Mouse (Mus musculus): ENCODE measurements around the gene Zfp316.

GRCm38 (mm10) chr5:143213832-143214231 is 56.0 kb downstream of the Zfp316 start:
- no peak for TF ChIP-seq TCF12 (IDR thresholded peaks at IDR 0.05; ENCODE audit: low read depth, low read length)
- TF ChIP-seq CTCF (IDR thresholded peaks at IDR 0.05 in 2 of 3, conservative IDR thresholded peaks at IDR 0.05 in 1 of 3; ENCODE audit: control insufficient read depth in 1 of 3, insufficient read depth in 1 of 3, low read depth in 2 of 3, low read length in 3 of 3, poor library complexity in 1 of 3, severe bottlenecking in 1 of 3): no peak
- no peak for TF ChIP-seq EP300 (IDR thresholded peaks at IDR 0.05; ENCODE audit: low read depth in 1 of 2, low read length in 2 of 2)
- no peak for TF ChIP-seq POLR2A (IDR thresholded peaks at IDR 0.05; ENCODE audit: control insufficient read depth in 1 of 2, insufficient read depth in 1 of 2, low read depth in 1 of 2, low read length in 2 of 2, poor library complexity in 1 of 2)
- no peak for TF ChIP-seq BHLHE40 (IDR thresholded peaks at IDR 0.05; ENCODE audit: borderline replicate concordance, low read depth, low read length)
- no peak for TF ChIP-seq ELF1 (IDR thresholded peaks at IDR 0.05; ENCODE audit: low read depth, low read length)
- TF ChIP-seq CHD2 (IDR thresholded peaks at IDR 0.05; ENCODE audit: low read length): no peak
- TF ChIP-seq USF2 (IDR thresholded peaks at IDR 0.05; ENCODE audit: borderline replicate concordance in 1 of 2, insufficient read depth in 1 of 2, low read depth in 1 of 2, low read length in 2 of 2): no peak
- TF ChIP-seq MAFK (IDR thresholded peaks at IDR 0.05; ENCODE audit: borderline replicate concordance, low read depth, low read length): no peak
